Mouse (Mus musculus) cerebellum, adult 2 months (tissue): ENCODE data around the gene Morc2b. TPM values are rescaled to one million over a fixed set of nuclear protein-coding genes. Genes with fewer than 3 reads are reported as not detected.
A peak's percentile ranks its signal among the peaks of the same experiment; 100 is the strongest.

Experiments used
- DNase-seq, 2 experiments: peaks; one replicate each; pipeline ENCODE4 v3.0.0; 2021
- H3K27ac ChIP-seq: fragments of 200-500 bp; 2 replicates; pipeline ENCODE4 v1.5.1; 2012; ENCODE audit warnings: low read length, control low read depth, inconsistent platforms; ENCODE audit not compliant: insufficient read depth
- H3K27me3 ChIP-seq: fragments of 200-500 bp; 2 replicates; pipeline ENCODE4 v1.6.1; 2012; ENCODE audit warnings: inconsistent platforms, mild to moderate bottlenecking, low read length, moderate library complexity; ENCODE audit not compliant: control insufficient read depth, insufficient read depth
- H3K4me1 ChIP-seq: fragments of 200-500 bp; 2 replicates; pipeline ENCODE4 v1.6.1; 2011; ENCODE audit warnings: low read length; ENCODE audit not compliant: control insufficient read depth, insufficient read depth
- H3K4me3 ChIP-seq: fragments of 200-500 bp; replicated peaks from 2 replicates; pipeline ENCODE3; 2011; ENCODE audit warnings: mild to moderate bottlenecking, low read depth, low read length, control low read depth; ENCODE audit not compliant: insufficient read depth
- CTCF ChIP-seq: fragments of 200-500 bp; IDR thresholded peaks from 2 replicates; pipeline ENCODE4 v1.5.1; 2011; ENCODE audit warnings: low read depth, mild to moderate bottlenecking, control low read depth, low read length, moderate library complexity, borderline replicate concordance; ENCODE audit not compliant: insufficient read depth
- POLR2A ChIP-seq: fragments of 200-500 bp; IDR thresholded peaks from 2 replicates; pipeline ENCODE4 v1.6.1; 2011; ENCODE audit warnings: low read length, control low read depth, borderline replicate concordance; ENCODE audit not compliant: insufficient read depth
- WGBS: fragments of 180-500 bp; shearing (Covaris S2); methylation state at CpG from one replicate; pipeline ENCODE4 v1.1.7; 2018; 5-methylcytosine and 5-hydroxymethylcytosine counted together
- polyA plus RNA-seq: library from polyadenylated mRNA; depleted of rRNA; stranded (reverse); fragments of >200 nt; gene quantifications from 2 replicates; pipeline ENCODE4 v1.2.3, GENCODE M21; 2012; rRNA removed

Morc2b gene
- polyA plus RNA-seq, 1 experiment: 4.5 TPM

GRCm38 (mm10) chr17:33089220-33089949 lies 50.1 kb downstream of the Morc2b start, which contains the start of gene Zfp563:
Gene Zfp563, plus strand, starts transcription at chr17:33089310.
- DNase-seq: peak; percentile 95 to 97
- WGBS: 4% methylated on average over 34 of the region's 34 CpGs
- no peak for TF ChIP-seq POLR2A
- TF ChIP-seq CTCF: no peak
- H3K4me3 ChIP-seq: peak within 1 kb of the TSS; percentile 87
- peaks cover 3% of the 10 kb centered on the region for H3K4me1 ChIP-seq
- peak within 1 kb of the TSS; percentile 84 for H3K27ac ChIP-seq
- no peaks in the 10 kb centered on the region for H3K27me3 ChIP-seq

GRCm38 (mm10) chr17:33067958-33068357 lies 71.5 kb downstream of the Morc2b start, which contains the start of gene 4921501E09Rik:
Gene 4921501E09Rik, minus strand, starts transcription at chr17:33068058.
- WGBS: 30% methylated on average over 1 of the region's 1 CpGs
- Histone ChIP-seq H3K4me3 (no peak within 1 kb of the TSS), H3K4me1 (no peaks in the 10 kb centered on the region), H3K27ac (no peak within 1 kb of the TSS), H3K27me3 (no peaks in the 10 kb centered on the region)
- TF ChIP-seq POLR2A: no peak
- no peak for DNase-seq

Other genes with a start within 250 kb of the Morc2b start
- gene Zfp870, start 248.0 kb downstream of the Morc2b start, polyA plus RNA-seq: 6.3 and 6.8 TPM in 2 replicates
- gene Cyp4f14, start 222.3 kb downstream of the Morc2b start, polyA plus RNA-seq: 10.8 and 13.0 TPM in 2 replicates
- 47.2 and 49.5 TPM in 2 replicates for gene Cyp4f13, start 192.3 kb downstream of the Morc2b start, polyA plus RNA-seq
- gene Zfp472, start 173.9 kb downstream of the Morc2b start, polyA plus RNA-seq: 4.6 and 4.9 TPM in 2 replicates
- 12.3 and 13.3 TPM in 2 replicates for gene Zfp952, start 146.6 kb downstream of the Morc2b start, polyA plus RNA-seq
- 10.7 and 12.2 TPM in 2 replicates for gene Zfp763, start 106.3 kb downstream of the Morc2b start, polyA plus RNA-seq
- gene 4921501E09Rik, start 71.6 kb downstream of the Morc2b start, polyA plus RNA-seq: not detected in 2 replicates
- 10.2 and 11.6 TPM in 2 replicates for gene Zfp563, start 50.4 kb downstream of the Morc2b start, polyA plus RNA-seq
- gene Olfr55, start 28.8 kb upstream of the Morc2b start, polyA plus RNA-seq: 0.03 and 0.05 TPM in 2 replicates
- gene Olfr239, start 51.6 kb upstream of the Morc2b start, polyA plus RNA-seq: not detected in 2 replicates
- gene Olfr1564, start 82.0 kb upstream of the Morc2b start, polyA plus RNA-seq: 3.1 and 3.3 TPM in 2 replicates
- gene Zfp955a, start 115.5 kb upstream of the Morc2b start, polyA plus RNA-seq: 5.3 and 6.7 TPM in 2 replicates
- gene Olfr63, start 125.0 kb upstream of the Morc2b start, polyA plus RNA-seq: not detected in 2 replicates
- gene Zfp955b, start 149.9 kb upstream of the Morc2b start, polyA plus RNA-seq: 16.0 and 16.8 TPM in 2 replicates
- gene Zfp81, start 219.2 kb upstream of the Morc2b start, polyA plus RNA-seq: 8.2 and 10.6 TPM in 2 replicates